Mouse (Mus musculus): ENCODE measurements at regions not wholly inside any gene's neighbourhood (a gene's known extent, or its start where the extent isn't known, plus 50 kb on each side); places are given as distances from the start of the nearest gene placed in this dataset.

DNA sequence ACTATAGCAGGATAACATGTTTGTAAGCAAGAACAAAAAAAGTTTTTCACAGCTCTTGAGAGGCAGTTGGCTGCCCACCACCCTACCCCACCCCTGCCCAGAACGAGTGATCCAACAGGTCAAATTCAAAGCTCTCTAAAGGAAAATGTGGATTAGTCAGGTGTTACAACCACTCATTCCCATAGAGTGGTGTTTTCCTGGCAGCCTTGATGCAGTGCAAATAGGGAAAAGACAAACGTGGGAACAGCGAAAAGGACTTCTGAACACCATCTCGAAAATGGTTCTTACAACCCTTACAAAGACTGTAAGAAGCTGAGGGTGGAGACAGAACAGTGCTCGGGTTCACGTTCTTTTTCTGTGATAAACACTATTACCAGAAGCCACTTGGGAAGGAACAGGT, 523.8 kb downstream of the Gja1 start:
- H3K9me3 ChIP-seq (replicated peaks; ENCODE audit: insufficient read depth, low read length): no peaks in the 10 kb centered on the region
- no peak overlapping the region for H3K4me3 ChIP-seq (ENCODE audit: control insufficient read depth in 1 of 2, insufficient read depth in 1 of 2, low read depth in 2 of 2, low read length in 2 of 2)
- no peaks in the 10 kb centered on the region for H3K4me1 ChIP-seq (ENCODE audit: control insufficient read depth in 1 of 2, insufficient read depth in 2 of 2, low read length in 2 of 2)
- H3K27ac ChIP-seq (ENCODE audit: control insufficient read depth, low read depth, low read length): no peak overlapping the region
- no peak for DNase-seq (ENCODE audit: low read depth, low spot score)
- no peaks in the 10 kb centered on the region for H3K27me3 ChIP-seq (ENCODE audit: control insufficient read depth in 1 of 2, insufficient read depth in 2 of 2, low read length in 2 of 2)
- no peak overlapping the region for H3K9ac ChIP-seq (ENCODE audit: control insufficient read depth, low read depth, low read length, poor library complexity, severe bottlenecking)
- no peaks in the 10 kb centered on the region for H3K36me3 ChIP-seq (ENCODE audit: control insufficient read depth in 1 of 2, insufficient read depth in 2 of 2, low read length in 2 of 2)
- no peaks in the 10 kb centered on the region for H3K79me2 ChIP-seq (ENCODE audit: control insufficient read depth, insufficient read depth, low read length, poor library complexity)
- no peak for TF ChIP-seq SMC3 (IDR thresholded peaks at IDR 0.05; ENCODE audit: low read depth, low read length)
- no peak for TF ChIP-seq MXI1 (IDR thresholded peaks at IDR 0.05; ENCODE audit: low read depth, low read length)
- no peak for TF ChIP-seq RCOR1 (IDR thresholded peaks at IDR 0.05; ENCODE audit: low read depth, low read length)
- TF ChIP-seq NELFE (IDR thresholded peaks at IDR 0.05; ENCODE audit: low read depth, low read length): no peak
- no peak for TF ChIP-seq MEF2A (IDR thresholded peaks at IDR 0.05; ENCODE audit: extremely low read depth, insufficient replicate concordance, low read depth, low read length, poor library complexity, severe bottlenecking)
- no peak for TF ChIP-seq CHD2 (IDR thresholded peaks at IDR 0.05; ENCODE audit: low read length)
- no peak for TF ChIP-seq CTCF (IDR thresholded peaks at IDR 0.05 in 2 of 3, conservative IDR thresholded peaks at IDR 0.05 in 1 of 3; ENCODE audit: control insufficient read depth in 1 of 3, insufficient read depth in 1 of 3, low read depth in 2 of 3, low read length in 3 of 3, poor library complexity in 1 of 3, severe bottlenecking in 1 of 3)
- TF ChIP-seq MAX (IDR thresholded peaks at IDR 0.05; ENCODE audit: low read length): no peak
- no peak for TF ChIP-seq EP300 (IDR thresholded peaks at IDR 0.05; ENCODE audit: low read depth in 1 of 2, low read length in 2 of 2)
- no peak for TF ChIP-seq BHLHE40 (IDR thresholded peaks at IDR 0.05; ENCODE audit: borderline replicate concordance, low read depth, low read length)
- no peak for TF ChIP-seq UBTF (IDR thresholded peaks at IDR 0.05; ENCODE audit: borderline replicate concordance, insufficient read depth, low read depth, low read length)
- no peak for TF ChIP-seq USF2 (IDR thresholded peaks at IDR 0.05; ENCODE audit: borderline replicate concordance in 1 of 2, insufficient read depth in 1 of 2, low read depth in 1 of 2, low read length in 2 of 2)
- no peak for TF ChIP-seq E2F4 (IDR thresholded peaks at IDR 0.05; ENCODE audit: borderline replicate concordance, low read depth, low read length)
- no peak for TF ChIP-seq GATA1 (IDR thresholded peaks at IDR 0.05; ENCODE audit: low read depth, low read length)
- TF ChIP-seq RAD21 (IDR thresholded peaks at IDR 0.05; ENCODE audit: low read depth, low read length): no peak
- TF ChIP-seq ZC3H11A (IDR thresholded peaks at IDR 0.05; ENCODE audit: low read depth, low read length): no peak
- TF ChIP-seq ETS1 (IDR thresholded peaks at IDR 0.05; ENCODE audit: low read depth, low read length): no peak
- no peak for TF ChIP-seq USF1 (IDR thresholded peaks at IDR 0.05; ENCODE audit: low read depth, low read length)

DNA sequence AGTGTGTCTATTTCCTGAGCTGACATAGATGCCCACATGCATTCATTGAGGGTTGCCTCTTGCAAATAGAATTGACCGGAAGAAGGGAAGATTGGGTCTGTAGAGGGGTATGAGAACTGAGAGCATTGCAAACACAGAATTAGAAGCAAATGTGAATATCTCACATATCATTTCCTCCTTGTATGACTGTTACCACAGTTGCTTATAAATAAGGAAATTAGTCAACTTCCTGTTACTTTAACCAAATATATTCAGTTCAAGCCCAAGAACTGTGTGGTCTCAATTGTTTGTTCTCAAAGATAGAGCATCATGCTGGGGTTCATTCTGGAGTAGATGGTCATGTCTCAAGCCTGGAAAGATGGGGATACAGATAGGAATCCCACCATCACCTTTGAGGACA, 535.6 kb downstream of the Gja1 start:
- no peak for DNase-seq (ENCODE audit: low read depth, low spot score)
- Histone ChIP-seq H3K4me3 (ENCODE audit: control insufficient read depth in 1 of 2, insufficient read depth in 1 of 2, low read depth in 2 of 2, low read length in 2 of 2) (no peak overlapping the region), H3K27ac (ENCODE audit: control insufficient read depth, low read depth, low read length) (no peak overlapping the region), H3K27me3 (ENCODE audit: control insufficient read depth in 1 of 2, insufficient read depth in 2 of 2, low read length in 2 of 2) (no peaks in the 10 kb centered on the region), H3K36me3 (ENCODE audit: control insufficient read depth in 1 of 2, insufficient read depth in 2 of 2, low read length in 2 of 2) (no peaks in the 10 kb centered on the region), H3K9me3 (replicated peaks; ENCODE audit: insufficient read depth, low read length) (no peaks in the 10 kb centered on the region), H3K4me1 (ENCODE audit: control insufficient read depth in 1 of 2, insufficient read depth in 2 of 2, low read length in 2 of 2) (no peaks in the 10 kb centered on the region), H3K79me2 (ENCODE audit: control insufficient read depth, insufficient read depth, low read length, poor library complexity) (no peaks in the 10 kb centered on the region), H3K9ac (ENCODE audit: control insufficient read depth, low read depth, low read length, poor library complexity, severe bottlenecking) (no peak overlapping the region)
- TF ChIP-seq CHD2 (IDR thresholded peaks at IDR 0.05; ENCODE audit: low read length) (no peak), MAZ (IDR thresholded peaks at IDR 0.05; ENCODE audit: low read depth, low read length) (no peak)
